Mouse (Mus musculus): ENCODE results near the gene Hps1.
A peak's percentile ranks its signal among the peaks of the same experiment; 100 is the strongest.

Hps1 gene

GRCm38 (mm10) chr19:42755148-42755870 lies 24.5 kb downstream of the Hps1 start:
- peak; percentile 24 for DNase-seq (ENCODE audit: low read depth, low spot score)

DNA sequence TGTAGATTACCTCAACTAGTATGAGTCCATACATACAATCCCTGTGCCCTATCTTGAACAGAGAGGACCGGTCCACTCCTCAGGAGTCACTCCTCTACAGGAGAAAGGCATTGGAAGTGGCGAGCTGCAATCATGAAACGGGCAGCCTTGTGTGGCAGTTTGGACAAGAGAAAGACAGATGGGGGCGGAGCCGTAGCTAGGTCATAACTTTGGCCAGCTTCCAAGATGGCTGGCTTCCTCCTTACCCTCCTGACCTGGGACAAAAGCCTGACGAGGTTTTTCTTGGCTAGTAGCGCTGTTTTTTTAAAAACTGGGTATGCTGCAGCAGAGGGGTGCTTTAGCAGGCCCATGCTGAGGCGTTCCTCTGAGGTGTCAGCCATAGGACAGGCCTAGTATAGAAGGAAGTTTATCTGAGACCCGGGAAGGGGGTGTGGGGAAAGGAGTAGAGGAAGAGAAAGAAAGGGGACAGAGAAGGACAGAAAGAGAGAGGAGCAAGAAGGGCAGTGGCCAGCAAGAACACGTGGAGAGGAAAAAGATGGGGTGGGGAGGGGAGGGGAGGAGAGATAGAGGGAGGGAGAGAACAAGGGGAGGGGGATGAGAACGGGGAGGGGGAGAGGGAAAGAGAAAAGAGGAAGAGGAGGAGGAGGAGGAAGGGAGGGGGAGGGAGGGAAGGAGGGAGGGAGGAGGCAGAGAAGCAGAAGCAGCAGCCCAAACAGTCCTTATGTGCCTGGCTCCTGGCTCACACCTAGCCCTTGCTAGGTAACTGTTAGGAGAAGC lies 26.4 kb downstream of the Hps1 start:
- DNase-seq (ENCODE audit: low read depth, low spot score): peak; percentile 61

DNA sequence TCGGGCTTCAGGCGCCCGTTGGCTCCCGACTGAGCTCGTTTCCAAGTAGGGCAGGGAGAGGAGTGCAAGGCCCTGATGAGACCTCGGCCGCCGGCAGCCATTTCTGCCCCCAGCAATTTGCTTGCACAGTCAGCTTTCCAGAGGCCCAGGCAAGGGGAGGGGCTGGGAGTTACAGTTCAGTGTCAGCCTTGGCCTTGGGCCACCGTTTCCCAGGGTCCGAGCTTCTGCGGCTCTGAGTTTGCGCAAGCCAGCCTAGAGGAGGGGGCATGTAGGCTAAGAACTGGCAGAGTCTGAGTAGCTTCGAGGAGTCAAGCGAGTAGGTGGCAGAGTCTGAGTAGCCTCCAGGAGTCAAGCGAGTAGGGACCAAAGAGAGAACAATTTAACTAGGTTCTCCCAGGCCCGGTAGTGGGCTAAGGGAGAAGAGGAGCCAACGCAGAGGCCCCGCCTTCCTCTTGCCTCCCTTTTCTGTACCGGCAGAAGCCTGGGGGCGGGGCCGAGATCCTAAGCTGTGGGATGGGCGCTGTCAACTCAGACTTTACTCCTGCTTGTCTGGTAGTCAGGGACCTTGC lies 27.3 kb downstream of the Hps1 start, which contains the start of gene Pyroxd2:
Pyroxd2 (minus strand) TSS at position 413 of the 569 bp plus-strand sequence.
- DNase-seq (ENCODE audit: low read depth, low spot score): peak; percentile 54

GRCm38 (mm10) chr19:42750196-42750595 lies 29.6 kb downstream of the Hps1 start:
- DNase-seq (ENCODE audit: low read depth, low spot score): no peak

DNA sequence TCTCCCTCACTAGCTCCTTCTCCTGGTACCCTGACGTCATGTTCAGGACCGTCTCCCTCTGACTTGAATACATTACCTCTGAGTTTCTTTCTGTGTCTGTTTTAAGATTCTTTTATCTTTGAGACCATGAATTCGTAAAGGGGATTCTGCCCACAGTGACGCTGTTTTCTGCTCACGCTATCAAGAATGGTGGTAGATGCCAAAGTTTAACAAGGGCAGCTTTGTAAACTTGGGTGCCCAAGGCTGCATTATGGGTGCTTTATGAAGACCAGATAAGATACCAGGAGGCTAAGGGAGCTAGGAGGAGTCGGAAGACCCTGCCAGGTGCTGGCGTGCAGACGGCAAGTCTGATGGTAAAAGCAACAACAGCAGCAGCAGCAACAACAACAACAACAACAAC lies 33.1 kb downstream of the Hps1 start:
- DNase-seq (ENCODE audit: low read depth, low spot score): no peak

DNA sequence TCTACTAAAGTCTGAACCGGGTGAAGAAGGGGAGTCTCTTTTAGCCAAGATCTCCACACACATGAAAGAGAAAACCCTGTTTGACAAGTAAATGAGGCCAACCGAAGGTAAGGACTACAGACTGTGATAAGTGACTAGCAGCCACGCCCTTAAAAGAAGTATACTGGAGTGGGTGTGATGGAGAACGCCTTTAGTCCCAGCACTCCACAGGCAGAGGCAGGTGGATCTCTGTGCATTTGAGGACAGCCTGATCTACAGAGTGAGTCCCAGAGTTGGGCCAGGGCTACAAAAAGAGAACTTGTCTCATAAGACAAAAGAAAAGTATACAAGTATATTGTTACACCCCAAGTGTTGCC lies 33.9 kb downstream of the Hps1 start:
- no peak for DNase-seq (ENCODE audit: low read depth, low spot score)

GRCm38 (mm10) chr19:42745084-42745868 lies 34.5 kb downstream of the Hps1 start:
- DNase-seq (ENCODE audit: low read depth, low spot score): no peak

DNA sequence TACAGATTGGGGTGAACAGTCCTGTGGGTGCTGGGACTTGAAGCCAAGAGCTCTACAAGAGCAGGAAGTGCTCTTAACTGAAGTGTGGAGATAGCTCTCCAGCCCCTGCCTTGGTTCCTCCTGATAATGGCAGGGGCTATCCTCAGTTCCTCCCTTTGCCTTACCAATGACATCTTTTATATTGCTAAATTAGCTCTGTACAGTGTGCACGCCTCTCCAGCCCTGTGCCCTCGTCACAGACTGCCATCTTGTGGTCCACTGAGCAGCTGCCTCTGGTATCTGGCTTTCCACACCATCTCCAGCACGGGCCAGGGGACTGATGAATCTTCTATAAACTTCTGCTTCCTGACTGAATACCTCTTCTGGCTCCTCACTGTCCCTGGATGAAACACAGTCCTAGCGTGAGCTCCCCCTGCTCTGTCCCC lies 35.6 kb downstream of the Hps1 start:
- DNase-seq (ENCODE audit: low read depth, low spot score): peak; percentile 81

DNA sequence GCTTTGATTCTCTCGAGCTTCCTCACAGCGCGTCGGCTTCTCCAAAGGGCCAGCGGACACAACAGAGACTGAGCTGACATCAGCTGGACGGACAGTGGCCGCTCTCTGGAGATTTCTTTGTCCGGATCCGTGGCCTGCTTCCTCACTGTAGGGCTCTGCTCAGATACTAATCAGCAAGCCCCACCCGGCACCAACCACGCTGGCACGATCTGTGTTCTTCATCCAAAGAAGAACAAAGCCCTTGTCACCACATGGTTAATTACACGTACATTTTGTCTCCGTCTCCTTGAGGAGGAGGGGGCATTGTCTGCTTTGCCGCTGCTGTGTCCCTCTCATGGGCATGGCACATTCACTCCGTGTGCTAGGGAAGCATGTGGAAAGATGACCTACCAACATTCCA lies 36.5 kb downstream of the Hps1 start:
- no peak for DNase-seq (ENCODE audit: low read depth, low spot score)

DNA sequence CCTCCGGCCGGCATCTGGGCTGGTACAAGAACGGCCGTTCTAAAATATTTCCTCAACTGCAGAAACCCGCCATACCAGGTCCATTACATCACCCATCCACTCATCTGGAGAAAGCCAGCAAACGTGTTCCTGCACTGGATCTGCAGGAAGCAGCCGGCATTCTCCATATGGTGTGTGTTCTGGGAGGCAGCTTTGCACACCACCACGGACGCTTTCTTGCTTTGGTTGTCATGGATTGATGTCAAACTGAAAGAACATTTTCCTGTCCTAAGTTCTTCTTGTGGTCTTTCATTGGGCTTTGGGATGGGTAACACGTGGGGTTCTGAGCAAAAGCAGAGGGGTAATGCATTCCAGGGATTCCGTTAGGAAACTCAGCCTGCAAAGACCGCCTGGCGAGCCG lies 37.9 kb downstream of the Hps1 start:
- DNase-seq (ENCODE audit: low read depth, low spot score): peak; percentile 68

DNA sequence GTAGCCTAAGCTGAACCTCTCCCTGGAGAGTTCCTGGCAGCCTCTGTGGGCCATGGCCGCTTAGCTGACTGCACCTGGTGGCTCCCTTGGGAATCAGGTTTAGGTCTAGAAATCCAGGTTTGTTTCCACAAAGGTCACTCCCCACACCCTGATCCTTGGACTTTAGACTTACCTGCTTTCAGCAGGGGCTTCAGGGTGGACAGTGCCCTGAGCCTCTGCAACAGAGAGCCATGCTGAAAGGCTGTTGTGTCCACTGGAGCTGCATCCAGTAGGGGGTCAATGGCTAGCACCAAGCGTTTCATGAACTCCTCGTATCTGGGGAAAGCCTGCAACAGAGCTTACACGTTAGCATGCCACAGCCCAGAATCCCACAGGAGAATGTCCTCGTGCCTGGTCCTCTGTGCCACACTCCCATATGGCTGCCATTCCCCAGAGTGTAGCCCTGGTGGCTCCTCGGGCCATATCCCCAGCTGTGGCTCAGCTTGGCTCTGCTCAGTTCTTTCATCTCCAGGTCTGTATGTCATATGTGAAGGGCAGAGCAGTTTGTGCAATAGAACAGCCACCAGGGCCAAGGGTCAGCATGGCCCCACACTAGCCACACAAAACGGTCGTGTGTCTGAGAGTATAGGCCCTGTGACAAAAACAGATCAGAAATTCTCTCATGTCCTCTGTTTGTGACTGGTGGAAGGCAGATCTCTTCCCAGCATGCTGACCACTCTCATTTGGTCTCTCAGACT lies 39.4 kb downstream of the Hps1 start:
- no peak for DNase-seq (ENCODE audit: low read depth, low spot score)

DNA sequence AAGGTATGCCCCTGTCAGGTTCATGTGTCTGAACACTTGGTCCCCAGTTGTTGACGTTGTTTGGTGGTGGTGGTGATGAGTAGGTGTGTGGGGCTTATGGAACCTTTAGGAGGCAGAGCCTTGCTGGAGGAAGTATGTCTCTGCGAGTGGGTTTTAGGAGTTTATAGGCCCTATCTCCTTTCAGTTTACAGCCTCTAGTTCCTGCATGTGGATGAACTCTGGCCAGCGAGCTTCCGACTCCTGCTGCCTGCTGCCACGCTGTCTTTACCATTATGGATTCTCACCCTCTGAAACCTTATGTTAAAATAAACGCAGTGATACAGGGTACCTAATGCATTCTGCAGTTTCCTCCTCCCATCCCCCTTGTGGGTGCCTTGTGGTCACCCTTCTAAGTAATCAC lies 40.0 kb downstream of the Hps1 start:
- DNase-seq (ENCODE audit: low read depth, low spot score): no peak

DNA sequence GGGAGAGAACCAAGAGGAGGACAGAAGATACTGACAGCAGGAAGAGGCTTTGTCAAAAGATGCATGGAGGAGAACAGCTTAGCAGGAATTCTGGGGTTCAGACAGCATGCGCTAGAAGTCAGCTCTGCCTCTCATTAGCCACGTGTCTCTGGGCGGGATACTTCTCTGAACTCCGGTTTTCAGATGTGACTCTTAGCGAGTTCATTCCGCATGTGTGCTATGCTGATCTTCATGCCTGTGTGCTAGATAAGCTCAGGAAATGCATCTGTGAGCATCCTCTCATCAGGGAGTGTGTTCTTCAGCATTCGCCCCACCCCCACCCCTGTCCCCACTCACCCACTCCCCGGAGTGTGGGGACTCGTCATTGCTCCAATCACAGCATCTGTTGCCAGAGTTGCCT lies 42.0 kb downstream of the Hps1 start:
- DNase-seq (ENCODE audit: low read depth, low spot score): no peak

- no peak for DNase-seq (ENCODE audit: low read depth, low spot score)
Measured at GRCm38 (mm10) chr19:42734982-42735381, 44.8 kb downstream of the Hps1 start.

DNA sequence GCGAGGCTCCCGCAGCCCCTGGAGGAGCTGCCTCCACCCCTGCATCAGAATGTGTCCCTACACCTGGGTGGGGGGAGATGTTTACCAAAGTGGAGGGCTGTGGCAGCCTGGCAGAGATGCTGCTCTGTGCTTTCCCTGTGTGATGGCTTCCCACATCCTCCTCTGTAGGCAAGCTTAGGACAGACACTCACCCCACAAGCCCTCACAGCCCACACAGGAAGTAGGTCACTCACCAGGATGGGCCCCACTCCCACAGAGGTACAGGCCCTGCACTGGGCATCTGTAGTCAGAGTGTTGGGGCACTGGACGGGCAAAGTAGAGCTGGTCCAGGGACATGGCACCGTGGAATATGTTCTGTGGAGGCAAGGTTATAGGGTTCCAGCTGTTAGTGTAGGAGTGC lies 52.4 kb downstream of the Hps1 start:
- no peak for DNase-seq (ENCODE audit: low read depth, low spot score)

DNA sequence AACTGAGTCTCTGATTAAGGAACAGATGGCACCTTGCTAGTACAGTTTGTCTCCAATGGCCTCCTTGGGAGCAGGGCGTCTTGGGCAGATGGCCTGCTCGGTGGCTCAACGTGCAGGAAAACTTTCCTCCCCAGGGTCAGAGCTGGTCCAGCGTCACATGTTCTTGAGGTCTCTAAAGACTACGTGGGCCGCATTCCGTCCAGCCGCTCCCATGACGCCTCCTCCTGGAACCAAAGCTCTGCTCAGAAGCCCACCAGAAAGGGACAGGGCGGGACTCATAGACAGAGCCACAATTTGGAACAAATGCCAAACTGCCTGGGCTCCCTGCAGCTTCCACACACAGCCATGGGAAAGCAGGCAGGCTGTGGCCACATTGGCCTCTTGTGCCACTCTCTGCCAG lies 53.0 kb downstream of the Hps1 start:
- DNase-seq (ENCODE audit: low read depth, low spot score): peak; percentile 83

DNA sequence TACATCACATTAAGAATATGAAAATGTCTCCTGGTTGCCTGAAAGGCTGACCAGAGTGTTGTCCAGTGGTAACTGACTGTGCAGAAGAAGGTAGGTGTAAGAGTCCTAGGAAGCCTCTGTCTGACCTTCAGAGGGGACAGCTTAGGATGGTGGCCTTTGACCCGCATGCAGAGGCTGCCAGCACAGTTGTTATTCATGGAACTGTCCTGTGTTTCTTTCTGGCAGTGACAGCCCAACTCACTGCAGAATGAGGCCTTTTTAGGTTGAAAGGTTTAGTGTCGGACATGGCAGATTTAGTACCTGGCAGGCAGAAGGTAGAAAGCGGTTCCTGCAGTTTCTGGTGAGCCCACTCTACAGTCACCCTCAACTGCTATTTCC lies 53.8 kb downstream of the Hps1 start:
- no peak for DNase-seq (ENCODE audit: low read depth, low spot score)

- no peak for DNase-seq (ENCODE audit: low read depth, low spot score)
Measured at GRCm38 (mm10) chr19:42725056-42725972, 54.5 kb downstream of the Hps1 start.

DNA sequence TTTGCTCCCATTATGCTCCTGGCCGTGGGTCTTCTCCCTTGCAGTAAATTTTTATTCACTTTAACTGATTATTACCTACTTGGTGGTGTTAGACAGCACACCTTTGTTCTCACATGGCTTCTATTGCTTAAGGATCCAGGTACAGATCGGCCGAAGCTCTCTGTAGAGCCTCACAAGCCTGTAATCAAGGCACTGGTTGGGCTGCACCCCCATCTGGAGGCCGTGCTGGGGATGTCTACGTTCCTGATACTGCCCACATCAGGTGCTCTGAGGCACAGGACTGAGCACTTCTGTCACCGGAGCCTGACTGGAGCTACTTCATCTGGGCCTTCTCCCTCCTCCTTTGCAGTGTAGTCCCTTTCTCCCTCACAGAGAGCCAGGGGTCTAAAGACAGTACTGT lies 56.5 kb downstream of the Hps1 start:
- DNase-seq (ENCODE audit: low read depth, low spot score): no peak

DNA sequence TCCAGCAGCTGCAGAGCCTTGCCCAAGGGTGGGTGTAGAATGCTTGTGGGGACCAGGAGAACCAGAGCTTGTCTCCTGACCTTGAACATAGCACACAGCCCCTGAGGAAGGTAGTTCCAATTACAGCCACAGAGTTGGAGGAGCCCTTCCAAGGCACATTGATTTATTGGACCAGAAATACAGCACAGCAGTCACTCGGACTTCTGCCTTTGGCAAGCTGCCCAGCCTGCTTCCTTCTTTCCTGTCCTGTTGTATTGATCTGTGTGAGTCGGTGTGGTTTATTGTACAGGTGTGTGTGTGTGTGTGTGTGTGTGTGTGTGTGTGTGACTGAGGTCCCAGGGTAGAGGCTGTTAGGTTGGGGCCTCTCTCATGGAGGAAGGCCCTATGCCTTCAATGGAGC lies 57.3 kb downstream of the Hps1 start:
- DNase-seq (ENCODE audit: low read depth, low spot score): no peak

Data from brain, adult 2 months (tissue).